Mouse (Mus musculus) liver, adult 2 months (tissue): ENCODE results near the gene 9130023H24Rik.

Experiments used
- CTCF ChIP-seq: fragments of 200-500 bp; IDR thresholded peaks from 2 replicates; pipeline ENCODE4 v1.5.1; 2011; ENCODE audit warnings: low read depth, low read length, control low read depth
- POLR2A ChIP-seq: fragments of 200-500 bp; IDR thresholded peaks from 2 replicates; pipeline ENCODE4 v1.6.1; 2011; ENCODE audit warnings: low read length, control low read depth; ENCODE audit not compliant: insufficient read depth; ENCODE audit errors: extremely low read depth

- TF ChIP-seq POLR2A: no peak
- TF ChIP-seq CTCF: no peak
These were observed 33.7 kb downstream of the 9130023H24Rik start for GRCm38 (mm10) chr7:128204179-128204578.
